Mouse (Mus musculus) liver, embryonic 13.5 days (tissue): ENCODE measurements around the gene Cep131. TPM values are rescaled to one million over a fixed set of nuclear protein-coding genes. Genes with fewer than 3 reads are reported as not detected.

Experiments used
- ATAC-seq: fragments of 200-750 bp; cut with Nextera tagmentation; 2 replicates; pipeline ENCODE4 v1.8.0; 2017; ENCODE audit warnings: low read depth, mild to moderate bottlenecking, moderate number of reproducible peaks, moderate library complexity
- DNase-seq: peaks from one replicate; pipeline ENCODE4 v3.0.0; 2022
- H3K27ac ChIP-seq: fragments of 300-500 bp; sonication (generic); 2 replicates; pipeline ENCODE4 v1.5.1; 2015; ENCODE audit warnings: moderate library complexity, mild to moderate bottlenecking, inconsistent platforms
- H3K27me3 ChIP-seq: fragments of 300-500 bp; sonication (generic); 2 replicates; pipeline ENCODE4 v1.6.1; 2015; ENCODE audit warnings: mild to moderate bottlenecking, inconsistent platforms
- H3K36me3 ChIP-seq: fragments of 300-500 bp; sonication (generic); 2 replicates; pipeline ENCODE4 v1.6.1; 2015; ENCODE audit warnings: mild to moderate bottlenecking, inconsistent platforms
- H3K4me1 ChIP-seq: fragments of 300-500 bp; sonication (generic); replicated peaks from 2 replicates; pipeline ENCODE4 v1.6.1; 2015; ENCODE audit warnings: inconsistent platforms
- H3K4me2 ChIP-seq: fragments of 300-500 bp; sonication (generic); 2 replicates; pipeline ENCODE4 v1.6.1; 2015; ENCODE audit warnings: inconsistent platforms, mild to moderate bottlenecking, moderate library complexity
- H3K4me3 ChIP-seq: fragments of 300-500 bp; sonication (generic); replicated peaks from 2 replicates; pipeline ENCODE4 v1.5.1; 2015; ENCODE audit warnings: mild to moderate bottlenecking, inconsistent platforms
- H3K9ac ChIP-seq: fragments of 300-500 bp; sonication (generic); 2 replicates; pipeline ENCODE4 v1.6.1; 2015; ENCODE audit warnings: mild to moderate bottlenecking, inconsistent platforms
- H3K9me3 ChIP-seq: fragments of 300-500 bp; sonication (generic); replicated peaks from 2 replicates; pipeline ENCODE4 v1.6.1; 2016; ENCODE audit warnings: inconsistent platforms
- WGBS: fragments of 180-500 bp; shearing (Covaris S2); methylation state at CpG from one replicate; pipeline ENCODE4 v1.1.7; 2015; ENCODE audit not compliant: insufficient replicate concordance; 5-methylcytosine and 5-hydroxymethylcytosine counted together
- polyA plus RNA-seq: library from polyadenylated mRNA; unstranded; fragments of >200 nt; fragmentation: Nextera tagmentation; extraction: Ambion mirVana; gene quantifications from 2 replicates; pipeline ENCODE4 v1.2.1, GENCODE M21; 2015

Gene Cep131
- polyA plus RNA-seq = 4.8 and 5.1 TPM in 2 replicates

- H3K9ac ChIP-seq = peak within 1 kb of the TSS; percentile 94
- WGBS = 0% methylated on average over 30 of the region's 42 CpGs
- peak within 1 kb of the TSS; percentile 76 for H3K27ac ChIP-seq
- DNase-seq = peak; percentile 99
- H3K9me3 ChIP-seq = no peaks in the 10 kb centered on the region
- ATAC-seq = peak; percentile 99
- H3K4me2 ChIP-seq = peak within 1 kb of the TSS; percentile 99
- H3K4me1 ChIP-seq = peaks cover 30% of the 10 kb centered on the region
- H3K4me3 ChIP-seq = peak within 1 kb of the TSS; percentile 87
- no peaks in the 10 kb centered on the region for H3K27me3 ChIP-seq
- peaks cover 19% of the 10 kb centered on the region for H3K36me3 ChIP-seq
These were observed at the start of gene Cep131 for GRCm38 (mm10) chr11:120086702-120087152. Gene Cep131 (minus strand): TSS chr11:120086827.

- ATAC-seq = no peak
- peak overlapping the region; percentile 73 for H3K27ac ChIP-seq
- H3K4me2 ChIP-seq = peak overlapping the region; percentile 51
- H3K27me3 ChIP-seq = no peaks in the 10 kb centered on the region
- peaks cover 76% of the 10 kb centered on the region for H3K36me3 ChIP-seq
- 74% methylated on average over 8 of the region's 8 CpGs for WGBS
- H3K4me1 ChIP-seq = peaks cover 66% of the 10 kb centered on the region
- H3K9ac ChIP-seq = no peak overlapping the region
- H3K4me3 ChIP-seq = no peak overlapping the region
- H3K9me3 ChIP-seq = no peaks in the 10 kb centered on the region
- DNase-seq = no peak
These were observed 49.6 kb upstream of the Cep131 start for GRCm38 (mm10) chr11:120136195-120136594.

GRCm38 (mm10) chr11:120134847-120135530 lies 48.4 kb upstream of the Cep131 start:
- no peaks in the 10 kb centered on the region for H3K9me3 ChIP-seq
- no peak overlapping the region for H3K9ac ChIP-seq
- 80% methylated on average over 9 of the region's 9 CpGs for WGBS
- H3K27me3 ChIP-seq = no peaks in the 10 kb centered on the region
- H3K36me3 ChIP-seq = peaks cover 77% of the 10 kb centered on the region
- peaks cover 59% of the 10 kb centered on the region for H3K4me1 ChIP-seq
- no peak overlapping the region for H3K4me3 ChIP-seq
- no peak overlapping the region for H3K27ac ChIP-seq
- DNase-seq (no peak), ATAC-seq (no peak)
- no peak overlapping the region for H3K4me2 ChIP-seq

- no peak for DNase-seq
- no peak for ATAC-seq
- Histone ChIP-seq H3K4me1 (peaks cover 51% of the 10 kb centered on the region), H3K9ac (no peak overlapping the region), H3K27ac (no peak overlapping the region; the same call in 1 of the 2 replicates), H3K36me3 (peaks cover 79% of the 10 kb centered on the region), H3K4me3 (no peak overlapping the region), H3K4me2 (no peak overlapping the region), H3K27me3 (no peaks in the 10 kb centered on the region), H3K9me3 (no peaks in the 10 kb centered on the region)
- 82% methylated on average over 5 of the region's 5 CpGs for WGBS
These were observed 47.5 kb upstream of the Cep131 start for GRCm38 (mm10) chr11:120134148-120134547.

GRCm38 (mm10) chr11:120129281-120129680 lies 42.7 kb upstream of the Cep131 start:
- 82% methylated on average over 7 of the region's 7 CpGs for WGBS
- ATAC-seq = no peak
- H3K9me3 ChIP-seq = no peaks in the 10 kb centered on the region

GRCm38 (mm10) chr11:120126845-120127244 lies 40.2 kb upstream of the Cep131 start:
- DNase-seq (no peak), ATAC-seq (no peak)
- no peak overlapping the region for H3K27ac ChIP-seq
- H3K27me3 ChIP-seq = no peaks in the 10 kb centered on the region
- H3K4me1 ChIP-seq = no peaks in the 10 kb centered on the region
- H3K4me2 ChIP-seq = no peak overlapping the region
- 64% methylated on average over 2 of the region's 2 CpGs for WGBS
- peaks cover 86% of the 10 kb centered on the region for H3K36me3 ChIP-seq
- H3K9ac ChIP-seq = no peak overlapping the region
- H3K4me3 ChIP-seq = no peak overlapping the region
- H3K9me3 ChIP-seq = no peaks in the 10 kb centered on the region

More at GRCm38 (mm10) chr11:120129281-120129680, 42.7 kb upstream of the Cep131 start:
- H3K9ac ChIP-seq = no peak overlapping the region
- no peak for DNase-seq
- no peak overlapping the region for H3K27ac ChIP-seq
- H3K27me3 ChIP-seq = no peaks in the 10 kb centered on the region
- H3K4me3 ChIP-seq = no peak overlapping the region
- 0 out of 2 replicates have a peak, but pooled peaks cover 4% of the 10 kb centered on the region for H3K4me1 ChIP-seq
- H3K4me2 ChIP-seq = no peak overlapping the region
- peaks cover 87% of the 10 kb centered on the region for H3K36me3 ChIP-seq

- Histone ChIP-seq H3K9ac (no peak overlapping the region), H3K9me3 (no peaks in the 10 kb centered on the region), H3K27ac (no peak overlapping the region), H3K36me3 (peaks cover 86% of the 10 kb centered on the region), H3K4me1 (peaks cover 9% of the 10 kb centered on the region; the same call in 1 of the 2 replicates), H3K4me2 (no peak overlapping the region), H3K27me3 (no peaks in the 10 kb centered on the region), H3K4me3 (no peak overlapping the region)
- no peak for ATAC-seq
- DNase-seq = no peak
- WGBS = 88% methylated on average over 12 of the region's 12 CpGs
These were observed 35.5 kb upstream of the Cep131 start for GRCm38 (mm10) chr11:120122126-120122525.

GRCm38 (mm10) chr11:120120642-120121420 lies 34.2 kb upstream of the Cep131 start:
- no peak overlapping the region for H3K4me2 ChIP-seq
- no peak overlapping the region for H3K27ac ChIP-seq
- H3K27me3 ChIP-seq = no peaks in the 10 kb centered on the region
- peaks cover 9% of the 10 kb centered on the region; the same call in 1 of the 2 replicates for H3K4me1 ChIP-seq
- WGBS = 77% methylated on average over 17 of the region's 17 CpGs
- no peak overlapping the region for H3K4me3 ChIP-seq
- peaks cover 91% of the 10 kb centered on the region for H3K36me3 ChIP-seq
- no peaks in the 10 kb centered on the region for H3K9me3 ChIP-seq
- DNase-seq = no peak
- H3K9ac ChIP-seq = no peak overlapping the region
- no peak for ATAC-seq

GRCm38 (mm10) chr11:120119936-120120541 lies 33.4 kb upstream of the Cep131 start:
- no peaks in the 10 kb centered on the region for H3K27me3 ChIP-seq
- H3K4me3 ChIP-seq = no peak overlapping the region
- peaks cover 9% of the 10 kb centered on the region; the same call in 1 of the 2 replicates for H3K4me1 ChIP-seq
- no peak overlapping the region for H3K27ac ChIP-seq
- WGBS = 86% methylated on average over 10 of the region's 10 CpGs
- no peak overlapping the region for H3K4me2 ChIP-seq
- ATAC-seq = no peak
- H3K9ac ChIP-seq = no peak overlapping the region
- no peaks in the 10 kb centered on the region for H3K9me3 ChIP-seq
- H3K36me3 ChIP-seq = peaks cover 93% of the 10 kb centered on the region
- DNase-seq = no peak

- H3K9ac ChIP-seq = no peak overlapping the region
- no peak overlapping the region for H3K27ac ChIP-seq
- H3K36me3 ChIP-seq = peaks cover 94% of the 10 kb centered on the region
- whole genome bisulfite sequencing = 81% methylated on average over 7 of the region's 7 CpGs
- no peak overlapping the region for H3K4me2 ChIP-seq
- ATAC-seq (no peak), DNase-seq (no peak)
- H3K4me1 ChIP-seq = peaks cover 9% of the 10 kb centered on the region; the same call in 1 of the 2 replicates
- no peak overlapping the region for H3K4me3 ChIP-seq
- no peaks in the 10 kb centered on the region for H3K9me3 ChIP-seq
- no peaks in the 10 kb centered on the region for H3K27me3 ChIP-seq
These were observed 32.5 kb upstream of the Cep131 start for GRCm38 (mm10) chr11:120119108-120119507.

- WGBS = 78% methylated on average over 2 of the region's 2 CpGs
- H3K4me3 ChIP-seq = no peak overlapping the region
- H3K4me2 ChIP-seq = no peak overlapping the region
- DNase-seq = no peak
- no peaks in the 10 kb centered on the region for H3K27me3 ChIP-seq
- peaks cover 97% of the 10 kb centered on the region for H3K36me3 ChIP-seq
- ATAC-seq = no peak
- no peak overlapping the region for H3K9ac ChIP-seq
- H3K9me3 ChIP-seq = no peaks in the 10 kb centered on the region
- H3K27ac ChIP-seq = no peak overlapping the region
- H3K4me1 ChIP-seq = peaks cover 9% of the 10 kb centered on the region; the same call in 1 of the 2 replicates
These were observed 31.0 kb upstream of the Cep131 start for GRCm38 (mm10) chr11:120117626-120118025.
